Mouse (Mus musculus) lung, adult 2 months (tissue): ENCODE results near the gene Dap.

ENCODE experiments used
- CTCF ChIP-seq: fragments of 200-500 bp; IDR thresholded peaks from 2 replicates; pipeline ENCODE4 v1.5.1; 2011; ENCODE audit warnings: mild to moderate bottlenecking, low read length, control low read depth; ENCODE audit not compliant: insufficient read depth
- POLR2A ChIP-seq: fragments of 200-500 bp; IDR thresholded peaks from 2 replicates; pipeline ENCODE4 v1.6.1; 2011; ENCODE audit warnings: low read depth, mild to moderate bottlenecking, control low read depth, low read length, borderline replicate concordance; ENCODE audit errors: extremely low read depth

DNA sequence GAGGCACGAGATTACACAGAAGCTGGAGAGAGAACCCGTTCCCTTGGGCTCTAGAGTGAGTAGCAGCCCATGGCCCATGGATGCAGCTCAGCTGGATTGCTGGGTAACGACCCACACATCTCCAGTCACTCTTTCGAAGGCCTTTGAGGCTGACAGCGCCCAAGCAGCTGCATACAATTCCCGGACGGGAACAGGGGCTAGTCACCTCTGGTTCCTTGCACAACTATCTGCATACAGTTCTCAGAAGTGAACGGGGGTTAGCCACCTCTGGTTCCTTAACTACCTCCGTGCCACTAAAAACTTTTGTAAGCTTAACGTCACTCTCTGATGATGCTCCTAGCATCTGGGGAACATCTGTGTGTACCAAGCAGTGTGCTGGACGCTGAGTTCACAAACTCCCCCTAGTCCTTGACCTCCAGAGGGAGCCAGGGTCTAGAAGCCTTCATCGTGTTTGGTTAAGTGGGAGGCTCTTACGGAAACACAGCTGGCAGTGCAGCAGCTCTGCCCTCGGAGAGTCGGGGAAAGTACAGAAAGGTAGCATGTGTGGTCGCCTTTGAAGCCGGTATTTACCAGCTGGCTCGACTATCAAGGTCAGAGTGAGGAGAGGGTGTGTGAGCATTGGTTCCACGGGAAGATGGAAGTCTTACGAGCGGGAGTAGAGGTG, 34.0 kb downstream of the Dap start:
- TF ChIP-seq CTCF, result no peak
- no peak for TF ChIP-seq POLR2A
